Mouse (Mus musculus): ENCODE results near the gene Faim2. TPM values are rescaled to one million over a fixed set of nuclear protein-coding genes. Genes with fewer than 3 reads are reported as not detected.

The Faim2 gene
- total and polyA plus RNA-seq, 3 experiments = 0.17 TPM; not detected in 2

DNA sequence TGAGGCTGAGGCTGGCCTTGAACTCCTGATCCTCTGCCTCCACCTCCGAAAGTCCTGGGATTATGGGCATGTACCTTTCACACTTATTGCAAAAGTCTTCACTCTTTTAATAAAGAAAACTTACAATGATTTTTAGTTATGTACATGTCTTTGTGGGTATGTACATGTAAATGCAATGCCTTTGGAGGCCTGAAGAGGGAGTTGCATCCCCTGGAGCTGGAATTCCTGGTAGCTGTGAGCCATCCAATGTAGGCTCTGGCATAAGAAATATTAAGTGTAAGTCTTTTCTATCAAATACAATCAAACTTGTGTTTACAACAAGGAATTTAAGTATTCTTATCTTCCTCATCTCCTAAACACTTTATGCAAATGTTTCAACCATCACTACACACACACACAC is 31.0 kb upstream of the Faim2 start:
- Histone ChIP-seq H3K36me3 (replicated peaks in 1 of 2; ENCODE audit: control insufficient read depth in 1 of 2, insufficient read depth in 1 of 2, low read length in 1 of 2) (no peaks in the 10 kb centered on the region), H3K4me1 (ENCODE audit: control insufficient read depth in 1 of 2, insufficient read depth in 2 of 2) (peaks cover 2% of the 10 kb centered on the region in 2 experiments; a peak in 3 of 4 replicates), H3K27ac (ENCODE audit: insufficient read depth, low read depth) (no peak overlapping the region), H3K79me2 (replicated peaks; ENCODE audit: control insufficient read depth, extremely low read depth, insufficient read depth, poor library complexity, severe bottlenecking) (no peaks in the 10 kb centered on the region), H3K4me3 (replicated peaks in 1 of 3; ENCODE audit: low read depth in 2 of 3, low read length in 2 of 3, poor library complexity in 1 of 3) (no peak overlapping the region), H3K27me3 (replicated peaks) (peaks cover 75% of the 10 kb centered on the region), H3K9me3 (replicated peaks; ENCODE audit: low read length) (no peaks in the 10 kb centered on the region), H3K9ac (ENCODE audit: insufficient read depth, low read depth) (no peak overlapping the region), H3K4me2 (ENCODE audit: insufficient read depth, low read depth, poor library complexity, severe bottlenecking) (no peak overlapping the region)
- DNase-seq (ENCODE audit: extremely low read depth) = no peak
- no peak for TF ChIP-seq MXI1 (IDR thresholded peaks at IDR 0.05; ENCODE audit: low read depth, low read length)
- TF ChIP-seq JUND (conservative IDR thresholded peaks at IDR 0.05; ENCODE audit: low read depth, low read length) = no peak
- no peak for TF ChIP-seq SMC3 (IDR thresholded peaks at IDR 0.05; ENCODE audit: low read depth, low read length)
- TF ChIP-seq CTCF (conservative IDR thresholded peaks at IDR 0.05 in 1 of 2, IDR thresholded peaks at IDR 0.05 in 1 of 2; ENCODE audit: low read depth in 2 of 2, low read length in 2 of 2) = peak in 1 of 2 experiments; percentile 15; a peak in 2 of 4 replicates
- TF ChIP-seq POLR2AphosphoS2 (IDR thresholded peaks at IDR 0.05; ENCODE audit: low read depth, low read length) = no peak
- no peak for TF ChIP-seq IRF4 (IDR thresholded peaks at IDR 0.05; ENCODE audit: low read depth, low read length)
- dilution Hi-C loops (cut with MboI; ENCODE audit: extremely low pct_ligation_motif_present, extremely low pct_unique_long_range_greater_than_20kb, low sequenced_read_pairs) (no loop called here), in situ Hi-C loops (cut with MboI; ENCODE audit: low pct_ligation_motif_present, low pct_unique_long_range_greater_than_20kb, low sequenced_read_pairs) (no loop called here)

DNA sequence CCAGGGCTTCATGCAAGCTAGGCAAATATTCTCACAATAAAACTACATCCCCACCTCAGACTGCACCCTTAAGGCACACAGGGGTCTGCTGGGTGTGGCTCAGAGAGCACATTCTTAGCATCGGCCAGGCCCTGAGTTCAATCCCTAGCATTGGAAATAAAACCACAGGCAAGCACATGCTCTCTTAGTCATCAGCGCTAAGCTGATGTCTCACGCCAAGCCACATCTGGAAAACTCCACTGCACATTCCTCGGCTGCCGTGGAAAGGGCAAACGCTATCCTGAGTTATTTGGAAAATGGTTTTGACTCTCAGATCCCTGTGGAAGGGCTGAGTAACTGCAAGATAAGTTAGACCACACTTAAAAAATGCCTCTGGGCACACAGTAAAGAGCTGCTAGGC is 25.8 kb upstream of the Faim2 start:
- H3K9me3 ChIP-seq (replicated peaks; ENCODE audit: low read length) = no peaks in the 10 kb centered on the region
- H3K36me3 ChIP-seq (replicated peaks in 1 of 2; ENCODE audit: control insufficient read depth in 1 of 2, insufficient read depth in 1 of 2, low read length in 1 of 2) = no peaks in the 10 kb centered on the region
- H3K4me2 ChIP-seq (ENCODE audit: insufficient read depth, low read depth, poor library complexity, severe bottlenecking) = no peak overlapping the region
- in situ Hi-C loops (cut with MboI; ENCODE audit: low pct_ligation_motif_present, low pct_unique_long_range_greater_than_20kb, low sequenced_read_pairs) = no loop called here
- no peak overlapping the region for H3K27ac ChIP-seq (ENCODE audit: insufficient read depth, low read depth)
- TF ChIP-seq GABPA (IDR thresholded peaks at IDR 0.05; ENCODE audit: insufficient replicate concordance, low read depth, low read length) = no peak
- TF ChIP-seq MEF2A (IDR thresholded peaks at IDR 0.05; ENCODE audit: borderline replicate concordance, low read depth, low read length) = no peak
- TF ChIP-seq ZMIZ1 (IDR thresholded peaks at IDR 0.05; ENCODE audit: low read depth, low read length) = no peak
- no peak for TF ChIP-seq SMC3 (IDR thresholded peaks at IDR 0.05; ENCODE audit: low read depth, low read length)
- TF ChIP-seq ELF1 (IDR thresholded peaks at IDR 0.05; ENCODE audit: low read depth, low read length) = no peak
- H3K79me2 ChIP-seq (replicated peaks; ENCODE audit: control insufficient read depth, extremely low read depth, insufficient read depth, poor library complexity, severe bottlenecking) = no peaks in the 10 kb centered on the region
- H3K4me1 ChIP-seq (ENCODE audit: control insufficient read depth in 1 of 2, insufficient read depth in 2 of 2) = no peaks in the 10 kb centered on the region
- H3K27me3 ChIP-seq (replicated peaks) = peaks cover 52% of the 10 kb centered on the region
- H3K4me3 ChIP-seq (replicated peaks in 1 of 3; ENCODE audit: low read depth in 2 of 3, low read length in 2 of 3, poor library complexity in 1 of 3) = no peak overlapping the region
- no peak overlapping the region for H3K9ac ChIP-seq (ENCODE audit: insufficient read depth, low read depth)
- no peak for DNase-seq (ENCODE audit: extremely low read depth)
- dilution Hi-C loops (cut with MboI; ENCODE audit: extremely low pct_ligation_motif_present, extremely low pct_unique_long_range_greater_than_20kb, low sequenced_read_pairs) = no loop called here

DNA sequence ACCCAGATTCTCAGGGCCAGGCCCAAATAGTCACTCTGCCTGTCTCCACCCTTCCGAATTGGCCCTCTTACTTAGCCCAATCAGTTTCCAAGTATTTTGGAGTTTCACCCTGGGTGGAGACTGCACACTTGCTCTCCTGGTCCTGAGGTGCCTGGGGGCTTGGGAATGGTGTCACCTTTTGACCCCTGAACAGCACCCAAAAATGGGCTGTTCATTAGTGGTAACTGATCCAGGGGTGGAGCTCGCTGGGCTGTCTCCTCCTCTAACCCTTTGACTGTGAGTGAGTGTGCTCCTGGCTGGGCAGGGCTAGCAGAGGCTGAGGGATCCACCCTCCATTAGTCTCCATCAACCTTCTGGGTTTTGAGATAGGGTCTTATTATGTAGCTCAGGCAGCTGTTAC is 21.9 kb upstream of the Faim2 start:
- TF ChIP-seq ZKSCAN1 (IDR thresholded peaks at IDR 0.05; ENCODE audit: borderline replicate concordance, low read depth, low read length) (no peak), MXI1 (IDR thresholded peaks at IDR 0.05; ENCODE audit: low read depth, low read length) (no peak), PAX5 (IDR thresholded peaks at IDR 0.05; ENCODE audit: low read length) (no peak), MEF2A (IDR thresholded peaks at IDR 0.05; ENCODE audit: borderline replicate concordance, low read depth, low read length) (no peak), HCFC1 (IDR thresholded peaks at IDR 0.05; ENCODE audit: low read depth, low read length) (no peak), RCOR1 (conservative IDR thresholded peaks at IDR 0.05; ENCODE audit: low read depth, low read length) (no peak), TCF12 (IDR thresholded peaks at IDR 0.05; ENCODE audit: low read depth, low read length) (no peak), RAD21 (IDR thresholded peaks at IDR 0.05; ENCODE audit: low read depth, low read length) (no peak), USF1 (IDR thresholded peaks at IDR 0.05; ENCODE audit: low read depth, low read length) (no peak), ZNF384 (IDR thresholded peaks at IDR 0.05; ENCODE audit: low read depth, low read length) (no peak), BHLHE40 (IDR thresholded peaks at IDR 0.05; ENCODE audit: low read depth, low read length) (no peak), POLR2A (IDR thresholded peaks at IDR 0.05; ENCODE audit: low read depth, low read length) (no peak), ELF1 (IDR thresholded peaks at IDR 0.05; ENCODE audit: low read depth, low read length) (no peak), ZMIZ1 (IDR thresholded peaks at IDR 0.05; ENCODE audit: low read depth, low read length) (no peak), UBTF (IDR thresholded peaks at IDR 0.05; ENCODE audit: low read depth, low read length) (no peak), E2F4 (IDR thresholded peaks at IDR 0.05; ENCODE audit: insufficient replicate concordance, low read depth, low read length) (no peak)
- no peak for DNase-seq (ENCODE audit: extremely low read depth)
- H3K9me3 ChIP-seq (replicated peaks; ENCODE audit: low read length) = no peaks in the 10 kb centered on the region
- peaks cover 61% of the 10 kb centered on the region for H3K27me3 ChIP-seq (replicated peaks)
- dilution Hi-C loops (cut with MboI; ENCODE audit: extremely low pct_ligation_motif_present, extremely low pct_unique_long_range_greater_than_20kb, low sequenced_read_pairs) = no loop called here
- no peak overlapping the region for H3K4me2 ChIP-seq (ENCODE audit: insufficient read depth, low read depth, poor library complexity, severe bottlenecking)
- no peaks in the 10 kb centered on the region for H3K36me3 ChIP-seq (replicated peaks in 1 of 2; ENCODE audit: control insufficient read depth in 1 of 2, insufficient read depth in 1 of 2, low read length in 1 of 2)
- no peaks in the 10 kb centered on the region for H3K79me2 ChIP-seq (replicated peaks; ENCODE audit: control insufficient read depth, extremely low read depth, insufficient read depth, poor library complexity, severe bottlenecking)
- no peak overlapping the region for H3K9ac ChIP-seq (ENCODE audit: insufficient read depth, low read depth)
- in situ Hi-C loops (cut with MboI; ENCODE audit: low pct_ligation_motif_present, low pct_unique_long_range_greater_than_20kb, low sequenced_read_pairs) = no loop called here
- no peak overlapping the region for H3K4me3 ChIP-seq (replicated peaks in 1 of 3; ENCODE audit: low read depth in 2 of 3, low read length in 2 of 3, poor library complexity in 1 of 3)
- no peak overlapping the region for H3K27ac ChIP-seq (ENCODE audit: insufficient read depth, low read depth)
- H3K4me1 ChIP-seq (ENCODE audit: control insufficient read depth in 1 of 2, insufficient read depth in 2 of 2) = peaks cover 0 to 3% of the 10 kb centered on the region in 2 experiments; a peak in 1 of 4 replicates

All from CH12.LX (cell line).